Mouse (Mus musculus): Measurements from ENCODE around the gene Ptpn13.

Ptpn13 gene

DNA sequence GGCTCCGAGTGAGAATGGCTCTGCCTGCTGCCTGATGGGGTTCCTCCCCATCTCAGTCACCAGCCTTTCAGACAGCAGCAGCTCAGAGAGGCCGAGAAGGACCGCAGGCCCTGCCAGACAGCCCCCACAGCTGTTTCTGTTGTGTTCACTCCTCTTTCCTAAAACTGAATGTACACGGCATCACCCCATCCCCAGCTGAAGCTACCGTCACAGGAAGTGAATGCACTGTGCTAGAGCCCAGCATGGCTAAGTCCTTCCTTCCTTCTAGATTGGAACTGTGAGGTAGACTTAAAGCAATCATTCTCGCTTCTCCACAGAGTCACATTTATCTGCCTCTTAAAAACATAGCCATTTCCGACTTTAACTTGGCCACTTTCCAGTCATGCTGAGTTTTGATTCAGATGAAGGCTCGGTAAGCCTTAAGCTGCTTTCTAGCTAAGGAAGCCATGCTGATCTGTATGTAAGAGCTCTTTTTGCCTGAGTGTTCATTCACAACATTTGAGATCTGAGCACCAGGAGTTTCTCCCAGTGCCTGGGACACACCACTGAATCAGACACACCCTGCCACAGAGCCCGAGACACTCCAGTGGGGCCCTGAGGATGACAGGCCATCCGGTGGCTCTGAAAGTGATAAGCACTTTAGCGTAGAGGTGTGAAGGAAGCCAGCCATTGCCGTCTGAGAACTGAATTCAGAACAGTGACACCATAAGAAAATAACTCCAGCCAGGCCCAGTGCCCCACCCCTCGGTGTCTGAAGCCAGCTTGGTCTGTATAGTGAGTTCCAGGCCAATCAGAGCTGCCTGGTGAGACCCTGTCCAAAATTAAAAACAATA lies 170.6 kb downstream of the Ptpn13 start:
- no peak for DNase-seq (ENCODE audit: low spot score in 2 of 2)

DNA sequence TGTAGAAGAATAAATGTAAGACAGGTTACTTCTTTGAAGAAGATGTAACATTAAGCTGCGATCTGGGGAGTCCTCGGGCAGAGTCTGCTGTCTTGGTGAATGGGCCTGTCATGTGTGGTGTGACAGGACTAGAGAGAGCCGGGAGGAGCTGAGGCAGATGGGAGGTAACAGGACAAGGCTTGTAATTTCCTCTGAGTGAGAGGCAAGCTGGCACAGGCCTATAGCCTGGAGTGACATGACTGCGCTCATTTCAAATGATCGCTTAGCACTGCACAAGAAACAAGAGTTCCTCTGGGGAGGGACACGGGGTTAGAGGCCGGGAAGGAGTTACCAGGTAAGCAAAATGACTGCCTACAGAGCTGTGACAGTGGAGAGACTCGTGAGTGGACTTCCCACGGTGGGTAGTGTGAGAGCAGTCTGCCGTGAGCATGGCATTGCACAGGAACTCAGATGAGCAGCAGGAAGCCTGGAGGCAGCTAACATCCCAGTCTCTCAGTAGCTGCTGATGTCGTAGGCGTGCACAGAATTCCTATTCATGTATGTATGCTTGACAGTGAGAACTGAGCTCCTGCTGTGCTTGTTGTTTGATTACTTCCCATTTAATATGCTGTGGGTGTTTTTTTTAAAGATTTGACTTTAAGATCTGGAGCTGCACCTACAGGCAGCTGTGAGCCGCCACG lies 171.6 kb downstream of the Ptpn13 start:
- DNase-seq (ENCODE audit: low spot score in 2 of 2), result no peak

DNA sequence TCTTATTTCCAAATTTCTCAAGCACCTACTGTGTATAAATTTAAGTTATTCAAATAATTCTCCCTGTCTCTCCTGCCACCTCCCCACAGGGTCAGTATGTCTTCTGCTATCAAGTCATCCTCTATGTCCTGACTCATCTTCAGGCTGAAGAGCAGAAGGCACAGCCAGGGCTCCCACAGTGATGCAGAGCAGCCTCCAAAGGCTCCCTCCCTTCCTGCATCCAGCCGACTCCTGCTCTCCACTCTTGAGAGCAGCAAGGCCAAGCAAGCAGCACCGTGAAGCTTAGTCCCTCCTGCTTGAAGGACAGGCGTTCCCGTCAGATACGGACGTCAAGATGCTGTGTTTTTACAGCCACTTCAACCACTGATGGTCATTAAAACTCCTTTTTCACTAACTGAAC lies 172.6 kb downstream of the Ptpn13 start:
- no peak for DNase-seq (ENCODE audit: low spot score in 2 of 2)

DNA sequence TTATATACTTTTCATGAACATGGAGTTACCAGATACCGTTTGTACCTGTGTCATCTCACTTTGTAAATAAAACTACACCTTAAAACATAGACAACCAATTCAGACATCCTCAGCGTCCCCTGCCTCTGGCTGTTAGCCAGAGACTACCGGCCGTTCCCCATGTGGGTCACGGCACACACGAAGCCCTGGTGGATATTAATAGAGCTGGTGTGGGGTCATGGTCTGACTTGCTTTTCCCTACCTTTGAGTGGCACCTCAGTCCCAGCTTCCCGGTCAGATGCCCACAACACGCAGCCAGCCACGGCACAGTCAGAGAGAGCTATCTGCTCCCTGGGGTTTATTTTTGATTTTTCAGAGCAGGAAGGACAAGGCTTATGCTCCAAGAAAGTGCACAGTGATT lies 173.3 kb downstream of the Ptpn13 start:
- no peak for DNase-seq (ENCODE audit: low spot score in 2 of 2)

DNA sequence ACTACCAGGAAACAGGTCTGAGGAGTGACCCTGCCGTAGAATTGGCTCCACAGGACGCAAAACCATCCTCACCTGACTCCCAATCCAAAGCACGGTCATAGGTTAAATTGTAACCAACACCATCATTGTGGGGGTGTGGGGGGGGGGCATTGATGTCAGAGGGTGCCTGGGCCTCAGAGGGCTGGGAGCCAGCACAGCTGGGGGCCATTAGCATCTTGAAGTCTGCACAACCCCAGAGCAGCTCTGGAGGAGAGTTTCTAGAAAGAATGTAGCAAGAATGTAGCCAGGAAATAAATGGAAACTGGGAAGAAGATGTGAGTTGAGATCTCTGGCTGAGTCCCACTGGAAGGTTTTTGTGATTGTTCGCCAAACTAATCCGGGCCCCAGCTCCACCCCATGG lies 173.9 kb downstream of the Ptpn13 start:
- no peak for DNase-seq (ENCODE audit: low spot score in 2 of 2)

DNA sequence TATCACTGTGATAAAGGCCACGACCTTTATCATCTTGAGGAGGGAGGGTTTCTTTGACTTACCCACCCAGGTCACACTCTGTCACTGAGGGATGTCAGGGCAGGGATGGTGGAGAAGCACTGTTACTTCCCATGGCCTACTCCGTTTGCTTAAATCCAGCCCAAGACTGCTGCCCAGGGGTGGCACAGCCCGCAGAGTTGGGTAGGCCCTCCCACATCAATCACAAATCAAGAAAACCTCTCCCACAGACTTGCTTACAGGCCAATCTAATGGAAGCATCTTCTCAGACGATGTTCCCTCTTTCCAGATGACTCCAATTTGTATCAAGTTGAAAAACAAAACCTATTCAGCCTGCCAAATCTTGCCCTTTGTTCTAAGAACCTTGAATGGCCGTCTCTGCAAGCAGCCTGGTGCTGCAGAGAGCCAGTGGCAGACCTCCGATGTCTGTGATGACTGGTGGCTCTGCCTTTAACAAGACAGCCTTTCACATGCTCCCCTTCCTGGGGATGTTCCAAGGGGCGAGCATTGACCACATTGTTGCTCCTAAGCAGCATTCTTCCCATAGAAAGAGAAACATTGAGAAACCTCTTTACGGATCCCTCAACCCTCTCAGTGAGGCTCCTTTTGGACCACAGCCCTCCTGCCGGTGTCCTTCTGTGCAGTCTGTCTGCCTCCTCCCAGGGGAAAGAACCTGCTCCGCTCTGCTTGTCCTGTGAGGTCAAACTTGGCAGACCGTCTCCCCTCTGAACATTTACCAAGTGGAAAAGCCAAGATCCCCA lies 178.3 kb downstream of the Ptpn13 start:
- no peak for DNase-seq (ENCODE audit: low spot score in 2 of 2)

DNA sequence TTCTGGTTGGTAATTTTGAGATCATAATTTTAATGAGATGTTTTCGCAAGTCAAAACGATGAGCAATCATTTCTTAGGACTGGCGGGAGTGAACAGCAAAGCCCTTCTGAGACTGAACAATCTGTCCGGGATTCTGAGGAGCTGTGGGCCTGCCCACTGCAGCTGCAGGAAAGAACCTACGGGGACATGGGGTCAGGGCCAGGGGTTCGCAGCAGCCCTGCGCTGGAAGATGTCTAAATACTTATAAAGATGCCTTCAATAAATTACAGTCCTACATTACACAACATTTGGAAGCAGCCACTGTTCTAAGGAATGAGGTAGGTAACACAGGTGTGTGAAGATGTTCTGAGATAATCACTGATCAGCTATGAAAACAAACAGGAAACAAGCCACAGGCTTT lies 180.7 kb downstream of the Ptpn13 start:
- no peak for DNase-seq (ENCODE audit: low spot score in 2 of 2)

DNA sequence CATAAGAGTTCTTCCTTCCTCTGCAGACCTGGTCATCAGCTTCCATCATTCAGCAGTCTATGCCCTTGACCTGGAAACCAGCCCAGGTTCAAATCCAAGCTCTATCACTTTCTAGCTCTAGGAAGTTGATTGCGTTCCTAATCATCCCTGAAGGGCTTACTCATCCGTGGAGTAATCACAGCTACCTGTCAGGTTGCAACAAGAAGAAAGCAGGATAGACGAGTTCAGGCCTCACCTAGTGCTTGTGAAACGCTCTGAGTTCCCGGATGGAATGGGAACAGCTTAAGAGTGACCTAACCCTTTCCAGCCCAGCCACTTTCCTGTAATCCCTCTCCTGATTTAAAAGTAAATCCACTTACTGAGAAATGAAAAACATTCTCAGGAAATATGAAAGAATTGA lies 185.2 kb downstream of the Ptpn13 start:
- DNase-seq (ENCODE audit: low spot score in 2 of 2), result no peak

DNA sequence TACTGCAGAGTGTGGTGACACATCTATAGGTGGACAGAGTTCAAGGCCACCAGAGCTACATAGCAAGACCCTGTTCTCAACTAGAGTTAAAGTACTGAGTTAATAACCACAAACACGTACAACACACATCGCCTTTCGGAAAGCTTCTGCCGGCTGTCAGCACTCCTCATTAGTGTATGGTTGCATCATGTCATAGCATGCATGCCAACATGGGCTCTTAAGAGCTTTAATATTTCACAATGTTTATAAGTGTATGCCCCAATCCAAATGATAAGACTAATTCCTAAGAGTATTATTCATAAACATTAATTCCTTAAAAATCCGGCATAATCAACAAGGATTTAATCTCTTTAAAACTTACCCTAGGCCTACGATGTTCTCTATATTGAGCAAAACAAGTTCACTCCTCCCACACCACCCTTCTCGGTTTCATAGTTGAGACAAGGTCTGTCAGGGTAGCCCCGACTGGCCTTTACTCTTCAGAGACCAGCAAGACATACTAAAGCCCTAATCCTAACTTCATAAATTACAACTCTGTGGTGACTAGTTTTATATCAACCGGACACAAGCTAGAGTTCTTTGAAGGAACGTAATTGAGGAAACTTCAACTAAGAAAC lies 186.0 kb downstream of the Ptpn13 start:
- no peak for DNase-seq (ENCODE audit: low spot score in 2 of 2)

DNA sequence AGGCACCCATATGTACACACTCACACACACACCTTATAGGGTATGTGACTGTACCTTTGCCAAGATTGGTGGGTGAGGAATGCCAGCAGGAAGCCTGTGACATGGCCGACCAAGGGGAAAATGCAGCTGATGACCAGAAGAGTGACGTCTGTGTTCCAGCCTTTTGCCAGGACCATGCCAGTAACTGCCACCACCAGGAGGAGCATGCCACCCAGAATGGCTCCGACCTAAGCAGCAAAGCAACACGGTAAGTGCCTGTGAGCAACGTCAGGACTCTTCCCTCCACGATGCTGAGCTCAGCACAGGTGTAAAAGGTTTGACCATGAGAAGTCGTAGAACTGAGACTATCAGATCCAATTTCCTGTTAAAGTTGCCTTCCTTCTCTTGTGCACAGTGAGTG lies 187.3 kb downstream of the Ptpn13 start:
- DNase-seq (ENCODE audit: low spot score in 2 of 2), result no peak

DNA sequence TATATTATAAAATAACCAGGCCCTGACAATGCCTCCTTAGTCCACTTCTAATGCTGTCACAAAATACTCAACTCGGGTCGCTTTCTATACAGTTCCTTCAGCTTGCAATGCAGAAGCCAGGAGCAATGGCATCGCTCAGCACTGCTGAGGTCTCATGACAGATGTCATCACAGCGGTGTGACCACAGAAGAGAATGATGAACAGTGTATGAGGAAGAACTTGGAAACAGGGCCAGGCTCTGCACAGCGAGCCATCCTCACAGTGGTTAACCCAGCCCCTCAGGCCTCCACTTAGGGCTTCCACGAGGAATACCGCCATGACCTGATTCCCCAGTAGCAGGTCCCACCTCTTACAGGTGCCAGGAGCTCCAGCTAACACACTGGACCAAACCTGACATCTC lies 189.4 kb downstream of the Ptpn13 start:
- no peak for DNase-seq (ENCODE audit: low spot score in 2 of 2)

DNA sequence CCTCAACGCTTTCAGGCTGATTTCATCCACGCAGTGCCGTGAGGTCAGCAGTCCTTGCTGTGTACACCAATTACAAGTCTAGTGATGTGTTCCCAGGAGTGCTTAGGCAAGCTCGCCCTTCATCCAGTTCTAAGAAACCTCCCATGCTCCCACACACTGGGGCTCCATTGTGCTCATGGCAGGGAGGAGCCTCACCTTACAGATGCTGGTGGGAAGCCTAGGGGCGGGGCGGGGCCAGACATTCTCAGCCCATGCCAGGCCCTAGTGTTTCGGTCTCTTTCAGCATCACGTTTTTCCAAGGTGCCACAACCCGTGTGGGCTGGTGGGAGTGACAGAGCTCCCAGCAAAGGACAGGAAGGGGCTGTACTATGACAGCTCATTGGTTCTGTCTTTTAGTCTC lies 192.2 kb downstream of the Ptpn13 start:
- no peak for DNase-seq (ENCODE audit: low spot score in 2 of 2)

DNA sequence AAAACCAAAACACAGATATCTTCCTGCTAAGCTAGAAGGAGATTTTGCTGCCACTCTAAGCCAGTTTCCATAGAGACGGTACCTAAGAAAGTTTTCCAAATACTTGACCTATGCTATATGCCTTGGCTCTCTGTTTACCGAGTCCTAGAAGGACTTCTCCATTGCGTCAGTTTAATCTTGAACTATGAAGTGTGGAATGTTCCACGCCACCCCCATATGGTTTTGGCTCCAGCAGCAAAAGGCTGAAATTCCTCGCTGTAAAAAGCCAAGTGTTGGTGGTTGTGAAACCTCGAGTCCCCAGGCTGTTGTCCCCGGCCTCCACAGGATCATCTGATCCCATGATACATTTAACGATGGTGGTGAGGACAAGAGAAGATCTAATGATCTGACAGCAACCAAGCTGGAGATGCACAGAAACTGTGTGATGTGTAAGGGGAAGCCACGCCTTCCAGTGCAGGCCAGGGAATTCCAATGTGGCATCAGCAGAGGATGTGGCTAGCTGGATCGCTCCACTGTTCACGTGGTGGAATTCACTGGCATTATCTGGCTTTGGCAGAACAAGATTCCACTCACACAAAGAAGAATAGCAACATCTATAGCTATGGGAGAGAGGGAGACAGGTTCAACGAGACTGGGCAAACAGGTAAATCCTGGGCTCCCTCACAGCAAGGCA lies 195.4 kb downstream of the Ptpn13 start:
- DNase-seq (ENCODE audit: low spot score in 2 of 2), result peak in 1 of 2 experiments; percentile 53

DNA sequence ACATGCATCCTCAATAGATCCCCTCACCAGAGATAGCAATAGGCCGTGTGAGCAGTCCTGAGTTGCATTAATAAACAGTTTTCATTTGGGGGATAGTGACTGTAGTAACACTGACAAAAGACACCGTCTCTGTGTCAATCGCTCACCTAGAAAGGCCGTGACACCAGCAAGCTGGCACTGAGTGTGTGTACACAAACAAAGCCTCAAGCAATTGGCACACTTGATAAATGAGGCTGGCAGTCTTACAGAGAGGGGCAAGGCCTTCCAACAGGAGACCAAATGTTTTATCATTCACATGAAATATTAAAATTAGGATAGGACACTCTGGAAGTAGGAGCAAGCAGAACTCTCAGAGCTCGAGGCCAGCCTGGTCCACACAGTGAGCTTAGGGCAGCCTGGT lies 197.3 kb downstream of the Ptpn13 start:
- no peak for DNase-seq (ENCODE audit: low spot score in 2 of 2)

DNA sequence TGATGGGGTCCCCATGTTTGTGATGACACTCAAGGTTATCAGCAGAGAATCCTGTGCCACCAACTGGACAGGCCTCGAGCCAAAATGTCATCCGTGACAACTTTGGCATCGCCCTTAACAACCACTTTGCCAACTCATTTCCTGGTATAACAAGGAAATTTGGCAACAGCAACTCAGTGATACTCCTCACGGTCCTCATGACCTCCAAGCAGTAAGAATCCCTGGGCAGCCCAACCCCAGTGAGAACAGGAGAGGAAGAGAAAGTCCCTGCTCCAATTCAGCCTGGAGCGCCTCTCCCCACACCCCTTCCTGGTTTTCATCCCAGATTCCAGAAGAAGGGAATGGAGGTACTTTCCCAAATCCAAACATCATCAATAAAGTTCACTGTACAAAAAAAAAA lies 199.8 kb downstream of the Ptpn13 start:
- DNase-seq (ENCODE audit: low spot score in 2 of 2), result no peak

DNA sequence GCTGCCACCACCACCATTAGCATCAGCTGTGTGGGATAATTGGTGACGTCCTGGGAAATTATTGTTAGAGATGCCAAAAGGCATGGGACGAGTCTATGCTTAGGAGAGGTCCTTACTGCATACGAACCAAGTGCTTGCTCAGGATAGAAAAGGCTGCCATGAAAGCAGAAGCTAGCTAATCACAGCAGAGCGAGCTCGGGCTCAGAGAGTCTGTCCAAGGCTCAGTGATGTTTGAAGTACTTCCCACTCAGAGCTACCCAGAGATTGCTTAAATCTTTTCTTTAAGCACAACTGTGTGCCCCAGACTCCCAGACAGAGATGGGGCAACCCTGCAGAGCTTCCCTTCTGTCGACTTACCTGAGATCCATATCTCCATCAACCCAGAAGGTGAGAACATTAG lies 203.5 kb downstream of the Ptpn13 start:
- no peak for DNase-seq (ENCODE audit: low spot score in 2 of 2)

DNA sequence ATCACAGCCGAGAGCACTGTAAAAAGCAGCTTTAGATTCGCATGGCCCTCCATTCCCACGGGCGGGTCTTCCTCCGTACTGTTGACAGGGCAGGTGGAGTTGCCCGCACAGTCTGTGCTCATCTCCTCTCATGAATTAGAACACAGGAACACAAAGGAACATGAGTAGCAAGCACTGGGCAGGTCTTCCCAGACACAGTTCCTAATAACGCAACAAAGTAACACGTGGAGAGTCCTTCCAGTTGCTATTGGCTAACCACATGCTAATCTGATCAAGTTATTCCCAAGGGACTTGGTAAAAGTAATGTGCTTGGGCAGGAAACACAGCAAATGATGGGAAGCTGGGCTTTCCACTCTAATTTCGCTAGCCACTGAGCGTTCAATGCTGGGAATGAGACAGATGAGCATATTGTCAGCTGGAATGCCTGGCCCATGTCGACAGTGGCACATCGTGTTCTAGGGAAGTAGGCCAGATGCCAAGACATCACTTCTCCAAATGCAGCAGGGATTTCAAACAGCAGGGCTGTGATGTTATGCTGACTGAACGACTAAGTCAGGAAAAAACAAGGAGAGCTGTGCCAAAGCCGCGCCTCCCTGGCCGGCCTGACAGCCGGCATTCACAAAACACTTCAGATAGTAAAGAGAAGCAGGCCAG lies 204.2 kb downstream of the Ptpn13 start, which contains the start of gene Slc10a6:
Gene Slc10a6 (minus strand): TSS at position 293 of the 654 bp plus-strand sequence.
- peak; percentile 77 to 80 for DNase-seq (ENCODE audit: low spot score in 2 of 2)

DNA sequence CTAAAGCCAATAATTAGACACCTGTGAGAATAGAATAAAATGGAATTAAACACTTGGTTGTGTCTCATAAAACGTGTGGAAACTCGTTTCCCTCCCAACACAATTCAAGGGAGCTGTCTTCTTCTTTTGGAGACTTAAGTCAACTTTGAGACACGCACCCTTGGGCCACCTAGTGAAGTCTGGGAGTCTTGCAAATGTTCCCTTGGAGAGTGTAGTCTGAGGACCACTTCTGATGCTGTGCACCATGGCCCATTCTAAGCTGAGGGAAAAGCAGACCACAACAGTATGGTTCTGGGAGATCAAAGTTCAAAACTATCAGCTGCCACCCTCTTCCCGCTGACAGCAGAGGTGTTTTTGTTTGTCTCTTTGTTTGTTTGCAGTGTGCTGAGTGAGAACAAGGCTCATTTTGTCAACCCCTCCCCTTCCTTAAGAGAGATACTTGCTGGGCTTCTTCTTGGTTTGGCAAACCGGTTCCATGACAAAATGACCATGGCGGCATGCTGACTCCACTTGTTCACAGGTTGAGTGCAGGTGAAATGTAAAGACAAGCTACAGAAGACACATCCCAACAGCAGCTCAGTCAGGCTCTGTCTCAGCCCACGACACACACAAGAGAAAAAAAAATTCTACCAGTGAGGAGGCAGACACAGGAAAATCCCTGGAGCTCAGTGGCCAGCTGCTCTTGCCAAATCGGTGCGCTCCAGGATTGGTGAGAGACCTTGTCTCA lies 205.0 kb downstream of the Ptpn13 start:
- no peak for DNase-seq (ENCODE audit: low spot score in 2 of 2)

DNA sequence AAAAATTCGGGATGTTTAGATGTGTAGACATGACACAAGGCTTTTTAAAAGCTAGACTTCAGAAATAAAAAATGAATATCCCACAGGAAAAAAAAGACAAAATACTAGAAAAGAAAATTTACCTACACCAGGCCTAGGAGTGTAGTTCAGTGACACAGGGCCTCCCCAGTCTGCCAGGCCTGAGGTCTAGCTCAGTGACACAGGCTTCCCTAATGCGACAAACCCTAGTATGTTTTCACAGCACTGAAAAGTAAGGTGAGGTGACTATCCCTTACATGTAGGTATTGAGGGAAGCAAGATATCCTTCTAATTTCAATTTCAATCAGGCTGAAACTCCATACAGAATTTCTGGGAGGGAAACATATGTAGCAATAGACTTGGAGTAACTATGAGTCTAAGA lies 212.2 kb downstream of the Ptpn13 start:
- no peak for DNase-seq (ENCODE audit: low spot score in 2 of 2)

DNA sequence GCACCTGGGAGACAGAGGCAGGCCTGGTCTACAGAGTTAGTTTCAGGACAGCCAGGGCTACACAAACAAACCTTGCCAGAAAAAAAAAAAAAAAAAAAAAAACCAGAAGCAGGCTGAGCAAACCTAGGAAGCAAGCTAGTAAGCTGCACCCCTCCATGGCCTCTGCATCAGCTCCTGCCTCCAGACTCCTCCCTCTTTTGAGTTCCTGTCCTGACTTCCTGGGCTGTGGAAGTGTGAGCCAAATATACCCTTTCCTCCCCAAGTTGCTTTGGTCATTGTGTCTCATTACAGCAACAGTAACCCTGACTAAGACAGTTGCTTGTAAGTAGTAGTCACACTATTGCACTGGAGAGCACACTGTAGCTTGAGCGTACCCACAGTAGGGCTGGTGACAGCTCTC lies 219.2 kb downstream of the Ptpn13 start:
- DNase-seq (ENCODE audit: low spot score in 2 of 2), result no peak
